Mouse (Mus musculus) G1E (cell line): ENCODE measurements at regions not wholly inside any gene's neighbourhood (a gene's known extent, or its start where the extent isn't known, plus 50 kb on each side); places are given as distances from the start of the nearest gene placed in this dataset.
A peak's percentile ranks its signal among the peaks of the same experiment; 100 is the strongest.

Source experiments
- ATAC-seq: 2 replicates; pipeline ENCODE4 v1.8.0; 2016; ENCODE audit warnings: mild to moderate bottlenecking; ENCODE audit not compliant: insufficient number of reproducible peaks, poor library complexity, low FRiP score, severe bottlenecking; ENCODE audit errors: extremely low read depth
- DNase-seq: peaks from one replicate; pipeline ENCODE4 v3.0.0; 2012; ENCODE audit warnings: low spot score
- H3K27me3 ChIP-seq: 2 replicates; pipeline ENCODE4 v1.6.1; 2012; ENCODE audit warnings: mild to moderate bottlenecking, low read length, inconsistent platforms; ENCODE audit not compliant: insufficient read depth
- H3K36me3 ChIP-seq: replicated peaks from 2 replicates; pipeline ENCODE3; 2012; ENCODE audit warnings: mild to moderate bottlenecking, inconsistent platforms
- H3K4me1 ChIP-seq: 2 replicates; pipeline ENCODE4 v1.6.1; 2012; ENCODE audit warnings: low read depth, low read length, inconsistent platforms, mixed read lengths; ENCODE audit not compliant: insufficient read depth
- H3K4me3 ChIP-seq: 2 replicates; pipeline ENCODE4 v1.5.1; 2012; ENCODE audit warnings: low read depth, mild to moderate bottlenecking, inconsistent platforms, low read length, moderate library complexity, mixed read lengths
- H3K9me3 ChIP-seq: replicated peaks from 2 replicates; pipeline ENCODE4 v1.6.1; 2012; ENCODE audit warnings: inconsistent platforms
- CTCF ChIP-seq: IDR thresholded peaks from 2 replicates; pipeline ENCODE4 v1.5.1; 2012; ENCODE audit warnings: low read depth, low read length, inconsistent platforms, mixed read lengths
- GATA1 ChIP-seq: IDR thresholded peaks from 2 replicates; pipeline ENCODE4 v1.6.1; 2012; ENCODE audit warnings: borderline replicate concordance, low read length, inconsistent platforms, mixed read lengths
- GATA2 ChIP-seq: IDR thresholded peaks from 2 replicates; pipeline ENCODE4 v1.6.1; 2012; ENCODE audit warnings: low read depth, low read length, inconsistent platforms, borderline replicate concordance
- POLR2AphosphoS5 ChIP-seq: IDR thresholded peaks from 2 replicates; pipeline ENCODE4 v1.6.1; 2012; ENCODE audit warnings: low read depth, low read length, inconsistent platforms; ENCODE audit not compliant: insufficient replicate concordance
- TAL1 ChIP-seq: conservative IDR thresholded peaks from 2 replicates; pipeline ENCODE4 v1.6.1; 2012; ENCODE audit warnings: low read depth, low read length, inconsistent platforms, mixed read lengths

DNA sequence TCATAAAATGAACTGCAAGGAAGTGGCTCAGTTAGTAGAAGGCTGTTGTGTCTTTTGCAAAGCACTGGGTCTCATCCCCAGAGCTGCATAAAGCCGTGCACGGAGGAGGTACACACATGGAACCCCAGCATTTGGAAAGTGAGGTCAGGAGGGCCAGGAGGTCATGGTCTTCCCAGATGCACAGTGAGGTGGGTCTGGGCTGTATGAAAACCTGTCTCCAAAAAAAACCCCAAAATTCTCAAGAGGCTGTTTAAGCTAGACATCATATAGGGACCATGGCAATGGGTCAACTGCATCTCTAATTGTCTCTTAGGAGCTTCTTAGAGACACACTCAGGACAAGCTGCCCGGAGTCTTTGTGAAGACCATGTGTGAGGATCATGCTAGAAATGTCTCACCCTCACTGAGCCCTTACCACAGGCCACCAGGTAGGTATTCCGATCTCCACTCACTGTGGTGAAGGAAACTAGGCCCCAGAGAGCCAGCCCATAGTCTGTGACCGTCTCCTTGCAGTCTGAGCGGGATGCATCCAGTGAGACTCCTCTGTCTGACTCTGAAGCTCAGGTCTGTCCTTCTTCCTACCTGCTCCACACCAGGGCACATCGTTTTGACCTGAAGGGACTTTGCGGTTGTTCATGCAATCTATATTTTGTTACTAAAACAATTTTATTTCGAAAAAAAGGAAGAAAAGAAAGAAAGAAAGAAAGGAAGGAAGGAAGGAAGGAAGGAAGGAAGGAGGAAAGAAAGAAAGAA is 60.6 kb upstream of the Cpsf6 start:
- no peak for DNase-seq
- no peak overlapping the region for H3K4me3 ChIP-seq
- H3K9me3 ChIP-seq, result 0 out of 2 replicates have a peak, but pooled peaks cover 2% of the 10 kb centered on the region
- no peak for ATAC-seq
- H3K36me3 ChIP-seq, result no peaks in the 10 kb centered on the region
- TF ChIP-seq TAL1 (no peak), GATA1 (no peak), GATA2 (no peak), CTCF (no peak), POLR2AphosphoS5 (no peak)
- H3K27me3 ChIP-seq, result 0 out of 2 replicates have a peak, but pooled peaks cover 5% of the 10 kb centered on the region
- peaks cover 10% of the 10 kb centered on the region for H3K4me1 ChIP-seq

DNA sequence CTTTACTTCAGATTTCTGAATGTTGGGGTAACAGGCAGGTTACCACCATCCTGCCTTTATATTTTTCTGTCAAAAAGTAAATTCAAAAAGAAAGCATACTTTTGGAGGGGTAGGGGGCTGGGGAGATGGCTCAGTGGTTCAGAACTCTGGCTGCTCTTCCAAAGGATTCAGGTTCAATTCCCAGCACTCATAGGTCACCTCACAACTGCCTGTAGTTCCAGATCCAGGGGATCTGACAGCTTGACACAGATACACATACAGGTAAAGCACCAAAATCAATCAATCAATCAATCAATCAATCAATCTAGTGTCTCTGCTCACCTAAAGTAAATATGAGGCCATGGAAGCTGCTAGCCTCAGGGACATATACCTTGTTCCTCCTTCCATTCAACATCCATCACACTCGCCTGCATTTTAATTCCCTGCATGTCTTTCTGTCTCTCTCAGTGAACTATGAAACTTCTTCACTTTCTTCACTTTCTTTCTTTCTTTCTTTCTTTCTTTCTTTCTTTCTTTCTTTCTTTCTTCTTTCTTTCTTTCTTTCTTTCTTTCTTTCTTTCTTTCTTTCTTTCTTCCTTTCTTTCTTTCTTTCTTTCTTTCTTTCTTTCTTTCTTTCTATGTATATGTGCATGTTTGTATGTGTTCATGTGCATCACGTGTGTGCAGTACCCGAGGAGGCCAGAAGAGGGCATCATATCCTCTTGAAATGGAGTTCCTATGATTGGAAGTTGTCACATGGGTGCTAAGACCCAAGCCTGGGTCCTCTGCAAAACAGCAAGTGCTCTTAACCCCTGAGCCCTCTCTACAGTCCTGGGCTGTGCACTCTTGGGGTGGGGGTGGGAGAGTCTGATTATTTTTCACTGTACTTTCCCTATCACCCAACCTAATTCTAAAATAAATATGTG is 59.6 kb upstream of the Cpsf6 start:
- H3K4me1 ChIP-seq, result peaks cover 16% of the 10 kb centered on the region
- ATAC-seq (no peak), DNase-seq (no peak)
- H3K4me3 ChIP-seq, result no peak overlapping the region
- H3K9me3 ChIP-seq, result 0 out of 2 replicates have a peak, but pooled peaks cover 2% of the 10 kb centered on the region
- no peaks in the 10 kb centered on the region for H3K36me3 ChIP-seq
- no peak for TF ChIP-seq GATA2
- 0 out of 2 replicates have a peak, but pooled peaks cover 5% of the 10 kb centered on the region for H3K27me3 ChIP-seq

DNA sequence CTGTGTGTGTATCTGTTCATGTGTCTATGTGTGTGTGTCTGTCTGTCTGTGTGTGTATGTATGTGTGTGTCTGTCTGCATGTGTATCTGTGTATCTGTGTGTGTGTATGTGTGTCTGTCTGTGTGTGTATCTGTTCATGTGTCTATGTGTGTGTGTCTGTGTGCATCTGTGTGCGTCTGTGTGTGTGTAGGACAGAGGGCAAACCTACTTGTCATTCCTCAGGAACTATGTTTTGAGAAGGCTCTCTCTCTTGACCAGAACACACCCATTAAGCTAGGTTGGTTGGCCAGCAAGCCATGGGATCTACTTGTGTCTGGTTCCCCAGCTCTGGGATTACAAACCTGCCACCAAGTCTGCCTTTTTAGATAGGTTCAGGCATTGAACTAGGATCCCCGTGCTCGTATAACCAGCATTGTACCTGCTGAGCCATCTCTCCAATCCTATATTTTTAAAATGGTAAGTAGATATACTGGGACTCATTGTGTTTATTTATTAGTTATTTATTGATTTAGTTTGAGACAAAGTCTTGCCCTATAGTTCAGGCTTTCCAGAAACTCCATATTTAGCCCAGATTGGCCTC is 58.9 kb upstream of the Cpsf6 start:
- Histone ChIP-seq H3K4me1 (peaks cover 16% of the 10 kb centered on the region), H3K36me3 (no peaks in the 10 kb centered on the region), H3K27me3 (0 out of 2 replicates have a peak, but pooled peaks cover 5% of the 10 kb centered on the region), H3K9me3 (0 out of 2 replicates have a peak, but pooled peaks cover 2% of the 10 kb centered on the region), H3K4me3 (no peak overlapping the region)
- no peak for DNase-seq
- TF ChIP-seq POLR2AphosphoS5, result no peak
- no peak for TF ChIP-seq CTCF
- TF ChIP-seq GATA2, result no peak
- no peak for TF ChIP-seq GATA1
- no peak for TF ChIP-seq TAL1
- ATAC-seq, result no peak

DNA sequence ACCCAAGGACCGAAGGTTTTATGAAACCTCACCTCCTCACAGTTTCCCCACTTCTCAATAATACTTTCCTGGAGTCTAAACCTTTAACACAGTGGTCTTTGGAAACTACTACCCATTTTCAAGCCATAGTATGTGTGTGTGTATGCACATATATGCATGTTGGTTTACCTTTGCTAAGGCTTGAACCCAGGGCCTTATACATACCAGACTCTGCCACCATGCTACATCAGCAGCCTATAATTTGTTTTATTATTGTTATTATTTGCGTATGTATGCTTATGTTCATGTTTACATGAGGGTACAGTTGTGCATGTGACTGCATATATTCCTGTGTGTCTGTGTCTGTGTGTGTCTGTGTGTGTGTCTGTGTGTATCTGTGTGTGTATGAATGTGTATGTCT is 58.2 kb upstream of the Cpsf6 start:
- 0 out of 2 replicates have a peak, but pooled peaks cover 2% of the 10 kb centered on the region for H3K9me3 ChIP-seq
- TF ChIP-seq TAL1 (no peak), CTCF (no peak), GATA2 (no peak), GATA1 (no peak), POLR2AphosphoS5 (no peak)

DNA sequence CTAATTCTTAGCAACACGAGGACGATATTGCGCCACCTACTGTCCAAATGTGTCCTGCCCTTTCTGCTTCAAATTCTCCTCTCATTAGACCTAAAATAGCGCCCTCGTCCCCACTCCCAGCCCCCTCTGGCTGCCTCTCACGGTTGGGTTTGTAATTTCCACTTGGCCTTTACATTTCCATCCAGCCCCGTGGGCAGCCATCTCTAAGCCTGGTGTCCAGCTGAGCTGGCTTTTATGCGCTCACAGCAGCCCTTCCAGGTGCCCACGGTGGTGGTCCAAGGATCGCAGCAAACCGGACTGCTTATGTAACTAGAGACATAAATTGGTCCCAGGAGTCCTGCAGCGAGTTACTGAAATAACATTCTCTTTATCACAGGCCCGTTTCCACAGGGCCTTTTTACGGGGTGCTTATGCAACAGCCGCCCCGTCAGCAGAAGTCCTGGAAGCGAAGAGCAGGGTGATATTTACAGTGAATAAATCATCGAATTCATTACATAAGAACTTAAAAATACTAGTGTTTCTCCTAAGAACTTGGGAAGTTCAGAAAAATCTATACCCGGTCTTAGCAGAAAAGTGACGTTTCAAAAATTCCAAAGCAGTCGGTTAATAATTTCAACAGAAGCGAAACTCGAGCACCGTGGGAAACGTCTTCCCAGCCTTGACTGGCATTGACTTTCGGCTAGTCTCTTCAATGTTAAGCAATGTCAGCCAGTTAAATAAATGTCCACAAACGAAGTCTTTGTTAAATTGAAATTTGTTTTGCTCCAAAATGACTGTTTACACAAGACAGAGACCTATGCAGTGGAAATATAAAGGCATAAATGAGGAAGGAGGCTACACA is 57.3 kb upstream of the Cpsf6 start:
- Histone ChIP-seq H3K9me3 (0 out of 2 replicates have a peak, but pooled peaks cover 2% of the 10 kb centered on the region), H3K4me3 (no peak overlapping the region), H3K27me3 (0 out of 2 replicates have a peak, but pooled peaks cover 5% of the 10 kb centered on the region), H3K36me3 (no peaks in the 10 kb centered on the region), H3K4me1 (peaks cover 16% of the 10 kb centered on the region)
- DNase-seq (peak; percentile 31), ATAC-seq (no peak)
- no peak for TF ChIP-seq POLR2AphosphoS5
- peak; percentile 58; the same call in 1 of the 2 replicates for TF ChIP-seq CTCF

More for the DNA sequence above, 58.2 kb upstream of the Cpsf6 start:
- ATAC-seq (no peak), DNase-seq (no peak)
- Histone ChIP-seq H3K27me3 (0 out of 2 replicates have a peak, but pooled peaks cover 5% of the 10 kb centered on the region), H3K36me3 (no peaks in the 10 kb centered on the region), H3K4me1 (peaks cover 16% of the 10 kb centered on the region), H3K4me3 (no peak overlapping the region)
